Mouse (Mus musculus): ENCODE measurements around the gene Ubn2. TPM values are rescaled to one million over a fixed set of nuclear protein-coding genes. Genes with fewer than 3 reads are reported as not detected.
"Not testable (repeated sequence)": the region's sequence is repeated elsewhere in the genome, so short reads cannot be mapped to it uniquely, and the experiment has no call there.

Ubn2 gene
- total and polyA plus RNA-seq, 3 experiments = 12.1 to 39.4 (median 16.0) TPM

DNA sequence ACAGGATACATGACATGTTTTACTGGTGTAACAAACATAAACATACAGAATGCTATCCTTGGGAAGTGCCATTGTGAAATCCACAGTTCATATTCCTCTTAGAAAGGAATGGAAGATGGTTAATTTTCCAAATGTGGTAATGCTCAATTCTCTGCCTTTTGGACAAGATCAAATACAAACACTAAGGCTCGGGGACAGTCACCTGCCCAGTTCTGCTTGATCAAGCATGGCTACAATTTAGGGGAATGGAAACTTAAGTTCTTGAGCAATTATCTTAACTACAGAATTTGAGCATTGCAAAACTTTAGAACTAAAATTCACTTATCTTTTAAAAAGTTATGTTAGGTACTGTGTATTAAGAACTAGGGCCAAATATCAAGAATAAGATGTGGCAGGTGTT lies 102.0 kb downstream of the Ubn2 start:
- Histone ChIP-seq H3K27me3 (ENCODE audit: control insufficient read depth in 1 of 2, insufficient read depth in 2 of 2, low read length in 2 of 2) (no peaks in the 10 kb centered on the region), H3K9ac (ENCODE audit: control insufficient read depth, low read depth, low read length, poor library complexity, severe bottlenecking) (peak overlapping the region; percentile 95), H3K79me2 (ENCODE audit: control insufficient read depth, insufficient read depth, low read length, poor library complexity) (peaks cover 9% of the 10 kb centered on the region; the same call in 1 of the 2 replicates), H3K4me1 (ENCODE audit: control insufficient read depth in 1 of 2, insufficient read depth in 2 of 2, low read length in 2 of 2) (peaks cover 3 to 6% of the 10 kb centered on the region in 2 experiments), H3K27ac (ENCODE audit: control insufficient read depth, low read depth, low read length) (no peak overlapping the region), H3K9me3 (replicated peaks; ENCODE audit: insufficient read depth, low read length) (no peaks in the 10 kb centered on the region), H3K4me3 (ENCODE audit: control insufficient read depth in 1 of 2, insufficient read depth in 1 of 2, low read depth in 2 of 2, low read length in 2 of 2) (peak overlapping the region; percentile 80 to 89; a peak in 3 of 4 replicates), H3K36me3 (ENCODE audit: control insufficient read depth in 1 of 2, insufficient read depth in 2 of 2, low read length in 2 of 2) (peaks cover 0 to 12% of the 10 kb centered on the region in 2 experiments; a peak in 2 of 4 replicates)
- TF ChIP-seq POLR2AphosphoS2 (IDR thresholded peaks at IDR 0.05; ENCODE audit: low read length) (no peak), ETS1 (IDR thresholded peaks at IDR 0.05; ENCODE audit: low read depth, low read length) (no peak), ZNF384 (IDR thresholded peaks at IDR 0.05; ENCODE audit: low read depth, low read length) (no peak), ZMIZ1 (IDR thresholded peaks at IDR 0.05; ENCODE audit: low read depth, low read length) (no peak), NRF1 (IDR thresholded peaks at IDR 0.05; ENCODE audit: insufficient read depth, low read depth, low read length, poor library complexity, severe bottlenecking) (no peak), ZKSCAN1 (IDR thresholded peaks at IDR 0.05; ENCODE audit: low read depth, low read length) (no peak), TBP (IDR thresholded peaks at IDR 0.05; ENCODE audit: low read depth, low read length) (no peak)
- no peak for DNase-seq (ENCODE audit: low read depth, low spot score)

DNA sequence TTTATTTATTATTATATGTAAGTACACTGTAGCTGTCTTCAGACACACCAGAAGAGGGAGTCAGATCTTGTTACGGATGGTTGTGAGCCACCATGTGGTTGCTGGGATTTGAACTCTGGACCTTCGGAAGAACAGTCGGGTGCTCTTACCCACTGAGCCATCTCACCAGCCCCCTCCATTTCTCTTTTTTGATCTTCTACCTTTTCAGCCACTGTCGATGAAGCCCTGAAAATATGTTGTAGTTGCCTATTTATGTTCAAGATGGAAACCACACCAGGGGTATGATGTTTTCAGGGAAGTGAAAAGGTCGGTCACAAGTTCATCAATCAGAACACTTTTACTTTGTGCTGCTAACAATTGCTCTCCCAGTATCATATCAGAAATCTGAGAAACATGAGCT lies 110.4 kb downstream of the Ubn2 start:
- not testable (repeated sequence) for H3K36me3 ChIP-seq (ENCODE audit: control insufficient read depth in 1 of 2, insufficient read depth in 2 of 2, low read length in 2 of 2); H3K79me2 ChIP-seq (ENCODE audit: control insufficient read depth, insufficient read depth, low read length, poor library complexity); H3K27me3 ChIP-seq (ENCODE audit: control insufficient read depth in 1 of 2, insufficient read depth in 2 of 2, low read length in 2 of 2); DNase-seq (ENCODE audit: low read depth, low spot score); H3K9ac ChIP-seq (ENCODE audit: control insufficient read depth, low read depth, low read length, poor library complexity, severe bottlenecking); H3K27ac ChIP-seq (ENCODE audit: control insufficient read depth, low read depth, low read length); H3K4me1 ChIP-seq (ENCODE audit: control insufficient read depth in 1 of 2, insufficient read depth in 2 of 2, low read length in 2 of 2); H3K4me3 ChIP-seq (ENCODE audit: control insufficient read depth in 1 of 2, insufficient read depth in 1 of 2, low read depth in 2 of 2, low read length in 2 of 2); H3K9me3 ChIP-seq (replicated peaks; ENCODE audit: insufficient read depth, low read length)
- TF ChIP-seq TBP (IDR thresholded peaks at IDR 0.05; ENCODE audit: low read depth, low read length) = peak; percentile 95

DNA sequence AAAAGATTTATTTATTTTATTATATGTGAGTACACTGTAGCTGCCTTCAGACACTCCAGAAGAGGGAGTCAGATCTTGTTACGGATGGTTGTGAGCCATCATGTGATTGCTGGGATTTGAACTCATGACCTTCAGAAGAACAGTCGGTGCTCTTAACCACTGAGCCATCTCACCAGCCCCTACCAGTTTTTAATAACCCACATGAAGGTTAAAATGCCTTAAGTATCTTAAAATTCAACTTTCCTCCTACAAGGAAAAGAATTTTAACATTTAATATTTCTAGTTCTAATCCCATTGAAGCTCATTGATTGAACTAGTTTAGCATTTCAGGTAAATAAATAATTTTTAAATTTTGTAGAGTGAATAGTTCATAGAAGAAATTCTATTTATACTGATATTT lies 113.3 kb downstream of the Ubn2 start:
- not testable (repeated sequence) for H3K27ac ChIP-seq (ENCODE audit: control insufficient read depth, low read depth, low read length); H3K79me2 ChIP-seq (ENCODE audit: control insufficient read depth, insufficient read depth, low read length, poor library complexity); H3K9ac ChIP-seq (ENCODE audit: control insufficient read depth, low read depth, low read length, poor library complexity, severe bottlenecking); DNase-seq (ENCODE audit: low read depth, low spot score); H3K36me3 ChIP-seq (ENCODE audit: control insufficient read depth in 1 of 2, insufficient read depth in 2 of 2, low read length in 2 of 2); H3K27me3 ChIP-seq (ENCODE audit: control insufficient read depth in 1 of 2, insufficient read depth in 2 of 2, low read length in 2 of 2); H3K9me3 ChIP-seq (replicated peaks; ENCODE audit: insufficient read depth, low read length); H3K4me3 ChIP-seq (ENCODE audit: control insufficient read depth in 1 of 2, insufficient read depth in 1 of 2, low read depth in 2 of 2, low read length in 2 of 2); H3K4me1 ChIP-seq (ENCODE audit: control insufficient read depth in 1 of 2, insufficient read depth in 2 of 2, low read length in 2 of 2)
- peak; percentile 94 for TF ChIP-seq TBP (IDR thresholded peaks at IDR 0.05; ENCODE audit: low read depth, low read length)

DNA sequence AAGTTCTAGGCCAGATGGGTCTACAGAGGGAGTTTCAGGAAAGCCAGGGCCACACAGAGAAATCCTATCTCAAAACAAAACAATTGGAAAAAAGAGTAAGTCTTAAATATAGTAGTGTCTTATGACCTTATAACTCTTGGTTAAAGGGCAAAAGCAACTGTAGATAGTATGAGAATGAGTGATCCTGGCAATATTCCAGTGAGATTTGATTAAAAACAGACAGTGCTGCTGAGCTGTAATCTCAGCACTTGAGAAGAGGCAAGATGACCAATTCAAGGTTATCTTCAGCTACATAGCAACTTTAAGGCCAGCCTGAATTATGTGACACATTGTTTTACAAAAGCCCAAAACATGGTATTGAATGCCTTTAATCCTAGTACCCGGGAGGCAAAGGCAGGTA lies 114.0 kb downstream of the Ubn2 start:
- peaks cover 0 to 8% of the 10 kb centered on the region in 2 experiments; a peak in 2 of 4 replicates for H3K36me3 ChIP-seq (ENCODE audit: control insufficient read depth in 1 of 2, insufficient read depth in 2 of 2, low read length in 2 of 2)
- no peak overlapping the region for H3K9ac ChIP-seq (ENCODE audit: control insufficient read depth, low read depth, low read length, poor library complexity, severe bottlenecking)
- peaks cover 13% of the 10 kb centered on the region for H3K79me2 ChIP-seq (ENCODE audit: control insufficient read depth, insufficient read depth, low read length, poor library complexity)
- no peak overlapping the region for H3K27ac ChIP-seq (ENCODE audit: control insufficient read depth, low read depth, low read length)
- no peaks in the 10 kb centered on the region for H3K9me3 ChIP-seq (replicated peaks; ENCODE audit: insufficient read depth, low read length)
- H3K4me3 ChIP-seq (ENCODE audit: control insufficient read depth in 1 of 2, insufficient read depth in 1 of 2, low read depth in 2 of 2, low read length in 2 of 2) = no peak overlapping the region
- H3K27me3 ChIP-seq (ENCODE audit: control insufficient read depth in 1 of 2, insufficient read depth in 2 of 2, low read length in 2 of 2) = no peaks in the 10 kb centered on the region
- DNase-seq (ENCODE audit: low read depth, low spot score) = no peak
- H3K4me1 ChIP-seq (ENCODE audit: control insufficient read depth in 1 of 2, insufficient read depth in 2 of 2, low read length in 2 of 2) = peaks cover 0 to 5% of the 10 kb centered on the region in 2 experiments; a peak in 3 of 4 replicates
- TF ChIP-seq RCOR1 (IDR thresholded peaks at IDR 0.05; ENCODE audit: low read depth, low read length) (peak; percentile 32; the same call in 1 of the 2 replicates), RAD21 (IDR thresholded peaks at IDR 0.05; ENCODE audit: low read depth, low read length) (no peak)

All from MEL (cell line).